Mouse (Mus musculus) cerebellum, adult 18-20 months (tissue): ENCODE data around the gene Calml4.

ENCODE experiments used
- DNase-seq, 2 experiments: peaks; one replicate each; pipeline ENCODE4 v3.0.0; 2021

The Calml4 gene

DNA sequence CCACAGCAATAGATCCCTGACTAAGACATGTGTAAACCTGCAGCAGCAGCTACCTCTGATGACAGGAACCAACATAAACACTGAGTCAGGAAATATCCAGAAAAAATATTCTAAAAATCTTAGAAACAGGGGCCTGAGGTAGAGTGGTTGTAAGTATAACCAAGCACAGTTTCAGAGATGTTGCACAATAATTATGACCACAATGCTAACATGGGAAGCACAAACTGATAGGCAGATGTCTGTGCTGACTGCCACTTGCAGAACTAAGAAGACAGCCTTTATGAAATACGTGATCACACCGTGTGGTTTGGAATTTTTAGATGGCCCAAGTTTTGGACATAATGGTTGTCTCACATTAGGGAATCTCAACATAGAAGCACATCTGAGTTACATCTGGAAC lies 46.0 kb downstream of the Calml4 start:
- no peak for DNase-seq

DNA sequence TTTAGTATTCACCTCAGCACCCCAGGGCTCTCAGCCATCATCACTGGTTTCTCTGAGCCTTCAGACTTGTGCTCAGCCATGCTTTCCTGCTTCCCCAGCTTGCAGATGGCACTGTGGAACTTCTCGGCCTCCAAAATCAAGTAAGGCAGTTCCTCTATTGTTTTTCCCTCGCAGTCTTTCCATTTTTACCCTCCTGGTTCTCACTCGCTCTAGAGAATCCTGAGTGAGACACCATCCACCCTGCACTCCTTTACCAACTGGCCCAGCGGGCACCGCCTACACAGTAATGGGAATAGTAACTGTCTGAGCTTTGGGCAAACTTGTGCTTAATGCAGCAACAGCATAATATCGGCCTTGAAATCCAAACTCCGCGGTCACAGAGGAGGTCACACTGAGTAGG lies 47.2 kb downstream of the Calml4 start:
- no peak for DNase-seq

DNA sequence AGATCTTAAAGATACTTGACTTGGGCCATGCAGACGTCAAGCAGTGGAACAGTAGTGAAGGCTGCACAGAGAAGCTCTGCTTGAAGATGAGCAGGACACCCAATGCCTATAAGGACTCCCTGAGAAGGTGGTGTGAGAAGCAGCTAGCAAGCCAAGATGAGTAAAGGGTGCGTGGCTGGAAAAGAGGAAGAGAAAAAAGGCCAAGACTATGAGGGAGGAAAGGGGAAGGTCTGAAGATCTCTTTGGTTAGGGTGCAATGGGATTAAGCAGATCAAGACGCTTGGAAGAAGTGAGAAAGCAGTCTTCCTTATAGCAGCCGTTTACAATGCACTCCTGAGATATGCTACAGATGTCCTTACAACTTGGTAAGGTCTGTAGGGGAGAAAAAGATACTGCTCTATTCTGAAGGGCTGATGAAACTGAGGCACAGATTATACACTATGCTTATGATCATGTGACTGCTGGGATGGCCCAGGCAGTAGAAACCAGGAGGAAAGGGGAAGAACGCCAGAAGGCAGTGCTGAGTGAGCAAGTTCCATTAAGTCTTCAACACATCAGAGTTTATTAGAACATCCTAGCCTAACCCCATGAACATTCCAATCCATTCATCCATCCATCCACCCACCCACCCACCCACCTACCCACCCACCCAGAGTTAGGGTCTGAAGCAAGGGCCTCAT lies 55.6 kb downstream of the Calml4 start:
- no peak for DNase-seq

DNA sequence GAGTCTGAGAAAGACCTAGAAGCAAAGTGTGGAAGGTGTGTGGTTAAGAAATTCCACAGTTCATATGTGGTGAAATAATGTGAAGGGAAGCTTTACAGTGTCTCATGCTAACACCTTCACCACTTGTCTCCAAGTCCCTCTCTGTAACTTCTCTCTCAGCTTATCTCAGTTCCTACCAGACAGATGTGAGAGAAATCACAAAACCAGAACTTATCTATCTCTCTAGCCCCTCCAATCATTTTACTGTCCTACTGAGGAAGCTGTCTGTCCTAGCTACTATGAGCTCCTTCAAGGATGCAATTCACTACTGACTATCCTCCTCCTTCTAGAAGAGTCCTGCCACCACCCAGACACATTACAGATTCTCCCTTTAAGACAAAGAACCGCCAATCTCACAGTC lies 59.2 kb downstream of the Calml4 start:
- no peak for DNase-seq

DNA sequence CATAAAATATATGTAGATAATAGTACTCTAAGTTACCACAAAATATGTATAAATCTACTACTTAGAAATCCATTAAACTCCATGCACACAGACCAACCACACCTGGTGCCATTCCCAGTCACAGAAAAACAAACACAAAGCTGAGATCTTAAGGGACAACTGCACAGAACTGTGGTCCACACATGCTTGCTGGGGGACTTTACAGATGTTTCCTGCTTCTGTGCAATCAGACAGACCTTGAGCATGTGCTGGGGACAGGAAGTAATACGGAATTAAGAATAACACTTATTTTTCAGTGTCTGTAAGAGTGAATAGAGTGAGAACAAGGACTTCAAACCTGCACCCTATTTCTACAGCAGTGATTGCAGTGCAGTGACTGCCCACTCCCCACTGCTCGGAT lies 63.0 kb downstream of the Calml4 start:
- no peak for DNase-seq

DNA sequence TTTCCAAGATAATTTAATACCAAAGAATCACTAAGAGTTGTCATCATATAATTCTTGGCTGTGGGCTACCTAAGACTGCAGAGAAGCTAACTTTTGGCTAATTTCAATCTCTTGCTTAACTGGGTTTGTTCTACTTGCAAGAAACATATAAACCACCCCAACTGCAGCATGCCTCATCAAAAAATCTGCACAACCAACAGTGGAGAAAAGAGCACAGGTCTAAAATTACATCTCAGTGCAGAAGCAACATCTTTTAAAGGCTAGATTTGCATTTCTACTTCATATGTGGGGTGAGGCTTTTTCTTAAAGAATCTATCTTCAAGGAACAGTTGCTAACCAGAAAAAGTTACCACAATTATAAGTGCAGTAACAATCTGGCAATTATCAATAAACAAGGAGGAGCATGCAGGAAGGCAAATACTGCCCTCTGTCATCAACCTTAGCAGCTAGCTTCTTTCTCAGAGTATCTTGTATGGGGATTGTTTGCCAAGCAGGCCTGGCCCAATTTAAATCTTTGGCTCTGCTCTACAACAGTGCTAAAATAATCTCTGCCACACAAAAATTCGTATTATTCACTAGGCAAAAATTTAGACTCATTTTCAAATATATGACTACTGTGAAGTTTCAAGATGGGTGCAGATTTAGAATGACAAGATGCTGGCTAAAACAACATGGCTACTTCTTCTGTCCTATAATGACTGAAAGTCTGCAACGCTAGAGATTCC lies 67.2 kb downstream of the Calml4 start:
- no peak for DNase-seq
